Mouse (Mus musculus): ENCODE data around the gene Raf1. TPM values are rescaled to one million over a fixed set of nuclear protein-coding genes. Genes with fewer than 3 reads are reported as not detected.
"Not testable (repeated sequence)": the region's sequence is repeated elsewhere in the genome, so short reads cannot be mapped to it uniquely, and the experiment has no call there.

Raf1 gene
- total RNA-seq, 1 experiment from 2014 or later, result 70.8 TPM

DNA sequence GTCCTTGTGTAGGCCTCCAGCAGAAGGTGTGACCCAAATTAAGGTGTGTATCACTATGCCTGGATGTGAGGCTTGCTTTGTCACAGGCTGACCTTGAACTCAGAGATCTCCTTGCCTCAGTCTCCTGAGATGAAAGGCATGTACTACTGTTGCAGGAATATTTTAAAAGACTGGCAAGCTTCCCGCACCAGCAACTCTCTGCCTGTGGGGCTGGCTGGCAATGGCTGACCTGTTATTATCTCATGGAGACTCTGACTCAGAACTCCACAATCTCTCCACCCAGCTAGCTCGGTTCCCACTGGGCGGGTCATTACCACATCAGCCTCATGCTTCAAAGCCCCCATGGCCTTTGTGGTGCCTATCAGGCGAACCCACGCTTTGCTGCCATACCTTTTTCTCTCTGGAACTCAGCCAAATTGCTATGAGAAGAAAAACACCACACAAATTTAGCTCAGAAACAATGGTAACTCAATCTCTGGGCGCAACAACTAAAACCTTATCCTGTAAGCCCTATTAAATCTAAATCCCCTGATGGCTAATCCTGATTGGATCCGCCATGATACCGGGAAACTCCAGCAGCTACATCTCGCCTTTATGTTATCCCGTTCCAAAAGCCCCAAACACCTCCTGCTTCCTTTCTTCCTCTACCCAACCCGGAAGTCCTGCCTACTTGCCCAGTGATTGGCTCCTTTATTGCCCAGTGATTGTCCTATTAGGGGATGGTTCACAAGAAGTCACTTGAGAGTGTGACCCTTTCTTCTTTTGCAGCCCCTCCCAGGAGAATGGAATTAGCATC lies 8.6 kb upstream of the Raf1 start:
- ATAC-seq (replicated peaks; ENCODE audit: low read depth, poor library complexity, severe bottlenecking), result peak; percentile 62; the same call in 1 of the 2 replicates

DNA sequence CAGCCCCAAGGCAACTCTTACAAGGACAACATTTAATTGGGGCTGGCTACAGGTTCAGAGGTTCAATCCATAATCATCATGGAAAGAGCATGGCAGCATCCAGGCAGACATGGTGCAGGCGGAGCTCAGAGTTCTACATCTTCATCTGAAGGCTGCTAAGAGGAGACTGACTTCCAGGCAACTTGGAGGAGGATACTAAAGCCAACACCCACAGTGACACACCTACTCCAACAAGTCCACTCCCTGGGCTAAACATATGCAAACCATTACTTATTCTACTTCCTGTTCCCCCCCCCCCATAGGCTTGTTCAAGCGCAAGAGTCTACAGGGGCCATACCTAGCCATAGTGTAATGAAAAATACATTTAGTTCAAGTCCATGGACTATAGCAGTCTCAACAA lies 7.8 kb upstream of the Raf1 start:
- no peak for ATAC-seq (replicated peaks; ENCODE audit: low read depth, poor library complexity, severe bottlenecking)

DNA sequence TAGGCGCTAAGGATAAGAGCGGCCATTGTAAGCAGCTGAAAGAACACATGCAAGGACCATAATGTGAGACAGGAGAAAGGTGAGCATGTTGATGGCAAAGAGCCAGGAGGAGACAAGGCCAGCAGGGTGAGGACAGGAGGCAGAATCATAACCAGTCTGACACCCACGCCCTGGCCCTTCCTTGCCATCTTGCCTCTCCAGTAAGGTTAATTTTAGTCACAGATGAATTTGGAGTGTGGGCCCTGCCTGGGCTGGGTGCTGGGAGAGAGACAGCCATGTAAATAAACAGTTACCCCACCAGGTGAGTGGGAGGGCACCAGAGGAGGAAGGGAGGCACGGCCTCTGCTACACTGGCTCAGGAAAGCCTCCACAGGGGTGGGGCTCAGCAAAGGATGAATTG lies 4.6 kb upstream of the Raf1 start:
- ATAC-seq (replicated peaks; ENCODE audit: low read depth, poor library complexity, severe bottlenecking), result no peak

DNA sequence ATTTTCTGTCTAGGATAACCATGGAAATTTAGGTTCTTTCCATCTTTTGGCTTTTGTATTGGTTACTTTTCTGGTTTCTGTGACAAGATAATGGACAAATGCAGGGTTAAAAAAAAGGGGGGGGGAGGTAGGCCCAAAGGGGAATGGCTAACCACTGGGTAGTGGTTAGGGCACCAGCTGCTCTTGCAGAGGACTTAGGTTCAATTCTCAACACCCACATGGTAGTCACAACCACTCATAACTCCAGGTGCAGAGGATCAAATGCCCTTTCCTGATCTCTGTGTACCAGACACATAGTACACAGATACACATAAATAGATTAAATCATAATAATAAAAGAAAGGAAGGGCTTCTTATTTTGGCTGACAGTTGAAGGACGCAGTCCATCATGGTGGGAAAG lies 1.6 kb upstream of the Raf1 start:
- ATAC-seq (replicated peaks; ENCODE audit: low read depth, poor library complexity, severe bottlenecking), result no peak

DNA sequence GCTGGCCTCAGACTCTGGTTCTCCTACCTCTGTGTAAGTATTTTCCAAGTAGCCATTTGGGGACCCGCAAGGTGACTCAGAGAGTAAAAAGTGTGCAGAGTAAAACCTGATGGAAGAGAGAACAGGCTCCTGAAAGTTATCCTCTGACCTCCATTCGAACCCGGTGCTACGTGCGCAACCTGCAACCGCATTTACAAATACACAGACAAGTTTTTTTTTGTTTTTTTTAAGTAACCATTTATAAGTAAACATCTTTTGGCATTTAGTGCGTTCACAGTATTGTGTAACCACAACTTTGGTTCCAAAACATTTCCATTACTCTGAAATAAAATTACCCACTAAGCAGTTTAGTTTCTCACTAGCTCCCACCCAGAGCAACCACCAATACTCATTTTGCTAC lies 1.0 kb upstream of the Raf1 start:
- ATAC-seq (replicated peaks; ENCODE audit: low read depth, poor library complexity, severe bottlenecking), result no peak

DNA sequence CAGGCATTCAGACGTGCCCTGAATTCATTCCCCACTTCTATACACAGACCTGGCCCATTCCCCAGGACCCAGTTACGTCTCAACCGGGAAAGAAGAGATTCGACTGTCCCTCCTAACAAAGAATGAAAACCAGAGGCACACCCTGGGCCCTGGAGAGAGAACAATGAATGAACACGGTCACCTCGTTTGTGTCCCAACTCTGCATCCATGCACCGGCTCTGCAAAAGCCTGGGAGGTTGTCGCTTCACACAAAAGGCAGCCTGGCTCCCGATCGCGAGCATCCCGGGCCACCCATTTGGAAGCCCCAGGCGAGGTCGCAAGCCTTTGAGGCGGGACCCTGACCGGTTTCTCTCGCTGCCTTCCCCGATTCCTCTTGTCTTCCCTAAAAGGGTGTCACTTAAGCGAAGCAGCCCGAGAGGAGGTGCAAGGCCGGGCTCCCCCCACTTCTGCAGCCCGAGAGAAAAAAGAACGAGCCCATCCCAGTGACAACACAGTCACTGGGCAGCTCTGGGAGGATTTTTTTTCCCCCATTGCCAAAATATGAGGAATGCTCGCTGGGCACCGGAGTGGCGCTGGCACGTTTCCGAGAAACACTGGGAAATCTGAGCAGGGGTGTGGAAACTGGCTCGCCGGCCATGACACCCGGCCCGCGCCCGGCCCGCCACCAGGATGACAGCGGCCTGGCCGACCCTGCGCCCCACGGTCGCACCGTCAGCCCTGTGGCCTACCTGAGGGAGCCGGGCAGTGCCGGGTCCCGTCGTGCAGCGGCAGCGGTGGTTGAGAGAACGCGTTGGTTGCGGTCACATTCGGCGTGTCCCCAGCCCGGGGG lies 713 bp downstream of the Raf1 start:
- peak; percentile 30 for ATAC-seq (replicated peaks; ENCODE audit: low read depth, poor library complexity, severe bottlenecking)

DNA sequence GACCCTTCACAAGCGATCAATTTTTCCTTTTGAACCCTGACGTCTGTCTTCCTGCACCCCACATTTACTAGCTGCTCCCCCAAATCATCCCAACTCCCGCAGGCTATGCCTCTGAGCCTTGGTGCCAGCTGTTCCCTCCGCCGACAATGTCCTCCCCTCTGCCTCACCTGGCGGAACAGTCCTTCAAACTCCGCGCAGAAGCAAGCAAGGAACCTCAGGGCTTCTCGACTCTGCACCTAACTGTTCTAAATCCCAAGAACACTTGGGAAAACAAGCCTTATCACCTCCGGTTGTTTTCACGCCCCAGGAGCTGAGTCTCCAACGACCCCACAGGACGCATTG lies 1.3 kb downstream of the Raf1 start:
- ATAC-seq (replicated peaks; ENCODE audit: low read depth, poor library complexity, severe bottlenecking), result no peak

DNA sequence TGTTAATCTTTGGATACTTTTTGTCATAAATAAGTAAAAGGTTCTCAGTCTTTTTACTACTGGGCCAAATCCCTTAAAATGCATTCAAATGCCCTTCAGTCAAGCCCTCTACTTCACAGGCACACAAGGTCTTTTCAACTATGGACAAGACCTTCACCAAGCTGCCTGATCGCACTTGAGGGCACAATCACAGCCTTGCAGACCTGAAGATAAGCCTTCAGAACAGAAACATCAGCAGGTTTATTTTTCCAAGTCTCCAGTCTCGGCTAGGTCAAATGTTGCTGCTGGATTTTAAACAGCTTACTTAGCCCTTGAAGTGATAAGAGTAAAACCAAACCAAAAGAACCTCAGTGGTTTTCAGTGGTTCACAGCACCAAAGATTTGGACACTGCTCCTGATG lies 2.1 kb downstream of the Raf1 start:
- no peak for ATAC-seq (replicated peaks; ENCODE audit: low read depth, poor library complexity, severe bottlenecking)

DNA sequence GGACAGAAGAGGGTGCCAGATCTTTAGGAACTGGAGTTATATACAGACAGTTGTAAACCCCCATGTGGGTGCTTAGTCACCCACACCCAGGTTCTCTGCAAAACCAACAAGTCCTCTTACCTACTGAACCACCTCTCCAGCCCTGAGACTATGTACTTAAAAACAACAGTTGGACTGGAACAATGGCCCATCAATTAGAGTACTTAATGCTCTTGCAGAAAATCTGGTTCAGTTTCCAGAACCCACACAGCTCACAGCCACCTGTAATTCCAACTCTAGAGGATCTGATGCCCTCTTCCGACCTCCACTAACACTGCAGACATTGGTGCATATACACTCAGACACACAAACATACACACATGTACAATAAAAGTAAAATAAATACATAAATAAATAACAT lies 3.7 kb downstream of the Raf1 start:
- no peak for ATAC-seq (replicated peaks; ENCODE audit: low read depth, poor library complexity, severe bottlenecking)

DNA sequence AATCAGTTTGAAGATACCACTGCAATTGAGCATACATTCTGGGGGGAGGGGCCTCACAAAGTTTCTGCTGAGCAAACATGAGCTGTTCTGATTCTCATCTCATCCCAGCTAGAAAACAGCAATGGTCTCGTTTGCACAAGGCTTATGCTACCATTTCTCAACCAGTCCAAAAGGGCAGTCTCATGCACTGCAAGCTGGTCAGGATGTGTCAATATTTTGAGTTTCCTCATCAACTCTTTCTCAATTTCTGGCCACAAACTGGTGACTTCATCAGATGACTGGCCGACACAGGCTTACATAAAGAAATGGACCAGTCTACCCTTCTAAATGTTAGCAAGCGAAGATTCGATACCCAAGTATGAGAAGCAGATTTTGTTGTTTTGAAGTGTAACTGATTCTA lies 9.8 kb downstream of the Raf1 start:
- peak; percentile 78 for ATAC-seq (replicated peaks; ENCODE audit: low read depth, poor library complexity, severe bottlenecking)

DNA sequence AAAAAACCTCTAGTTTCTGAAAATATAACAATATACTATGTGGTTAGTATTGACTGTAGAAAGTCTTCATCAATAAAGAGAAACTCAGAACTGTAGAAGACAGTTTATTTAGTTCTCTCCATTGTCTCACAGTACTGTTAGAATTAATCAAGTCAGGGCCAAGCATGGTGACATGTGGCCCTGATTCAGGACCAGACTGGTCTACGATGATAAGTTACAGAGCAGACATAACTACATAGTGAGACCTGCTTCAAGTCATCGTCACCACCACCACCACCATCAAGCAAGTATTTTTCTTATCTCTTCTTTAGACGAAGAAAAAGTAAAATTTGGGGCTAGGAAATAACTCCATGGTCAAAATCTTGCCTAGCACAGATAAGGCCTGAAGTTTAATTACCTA lies 12.2 kb downstream of the Raf1 start:
- ATAC-seq (replicated peaks; ENCODE audit: low read depth, poor library complexity, severe bottlenecking), result no peak

DNA sequence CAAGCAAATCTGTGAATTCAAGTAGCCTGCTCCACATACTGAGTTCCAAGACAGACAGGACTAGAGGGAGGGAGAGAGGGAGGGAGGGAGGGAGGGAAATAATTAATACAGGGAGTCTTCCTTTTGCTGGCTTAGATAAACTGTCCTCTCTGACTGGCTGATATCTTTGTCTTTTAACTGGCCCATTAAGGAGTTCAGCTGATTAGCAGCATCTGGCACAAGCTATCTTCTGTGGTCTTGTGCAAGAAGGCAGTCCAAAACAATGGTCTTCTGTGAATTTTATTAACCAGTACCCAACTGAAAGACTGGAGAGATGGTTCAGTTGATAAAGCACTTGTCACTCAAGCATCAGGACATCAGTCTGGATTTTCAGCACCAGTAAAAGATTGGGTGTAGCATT lies 17.6 kb downstream of the Raf1 start:
- 0 out of 2 replicates have a peak, but pooled peaks have one; percentile 44 for ATAC-seq (replicated peaks; ENCODE audit: low read depth, poor library complexity, severe bottlenecking)

DNA sequence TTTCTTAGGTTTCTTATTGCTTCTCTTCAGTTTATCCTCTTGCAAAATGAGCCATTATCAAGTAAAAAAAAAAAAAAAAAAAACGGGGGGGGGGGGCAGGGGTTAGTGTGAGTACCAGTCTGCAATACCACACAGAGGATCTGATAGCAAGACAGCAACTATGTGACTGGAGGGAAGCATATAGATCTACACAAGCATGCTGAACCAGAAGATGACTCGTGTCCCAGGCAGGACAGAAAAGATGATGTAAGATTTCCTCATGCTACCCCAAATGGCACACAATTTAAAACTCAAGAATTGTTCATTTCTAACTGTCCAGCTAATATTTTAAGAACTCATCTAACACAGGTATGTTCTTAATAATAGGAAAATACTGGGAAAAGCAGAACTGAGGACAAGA lies 22.5 kb downstream of the Raf1 start:
- no peak for ATAC-seq (replicated peaks; ENCODE audit: low read depth, poor library complexity, severe bottlenecking)

DNA sequence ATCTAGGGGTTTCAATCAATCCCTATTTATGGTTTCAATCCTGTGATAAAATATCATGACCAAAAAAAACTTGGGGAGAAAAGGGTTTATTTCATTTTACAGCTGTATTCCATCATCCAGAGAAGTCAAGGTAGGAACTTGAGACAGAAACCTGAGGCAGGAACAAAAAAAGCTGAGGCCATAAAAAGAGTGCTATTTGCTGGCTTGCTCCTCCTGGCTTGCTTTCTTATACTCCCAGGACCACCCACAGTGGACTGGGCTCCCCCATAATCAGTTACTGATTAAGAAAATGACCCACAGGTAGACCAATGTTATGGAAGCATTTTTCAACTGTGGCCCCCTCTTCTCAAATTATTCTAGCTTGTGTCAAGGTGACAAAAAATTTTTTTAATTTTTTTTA lies 24.7 kb downstream of the Raf1 start:
- no peak for ATAC-seq (replicated peaks; ENCODE audit: low read depth, poor library complexity, severe bottlenecking)

DNA sequence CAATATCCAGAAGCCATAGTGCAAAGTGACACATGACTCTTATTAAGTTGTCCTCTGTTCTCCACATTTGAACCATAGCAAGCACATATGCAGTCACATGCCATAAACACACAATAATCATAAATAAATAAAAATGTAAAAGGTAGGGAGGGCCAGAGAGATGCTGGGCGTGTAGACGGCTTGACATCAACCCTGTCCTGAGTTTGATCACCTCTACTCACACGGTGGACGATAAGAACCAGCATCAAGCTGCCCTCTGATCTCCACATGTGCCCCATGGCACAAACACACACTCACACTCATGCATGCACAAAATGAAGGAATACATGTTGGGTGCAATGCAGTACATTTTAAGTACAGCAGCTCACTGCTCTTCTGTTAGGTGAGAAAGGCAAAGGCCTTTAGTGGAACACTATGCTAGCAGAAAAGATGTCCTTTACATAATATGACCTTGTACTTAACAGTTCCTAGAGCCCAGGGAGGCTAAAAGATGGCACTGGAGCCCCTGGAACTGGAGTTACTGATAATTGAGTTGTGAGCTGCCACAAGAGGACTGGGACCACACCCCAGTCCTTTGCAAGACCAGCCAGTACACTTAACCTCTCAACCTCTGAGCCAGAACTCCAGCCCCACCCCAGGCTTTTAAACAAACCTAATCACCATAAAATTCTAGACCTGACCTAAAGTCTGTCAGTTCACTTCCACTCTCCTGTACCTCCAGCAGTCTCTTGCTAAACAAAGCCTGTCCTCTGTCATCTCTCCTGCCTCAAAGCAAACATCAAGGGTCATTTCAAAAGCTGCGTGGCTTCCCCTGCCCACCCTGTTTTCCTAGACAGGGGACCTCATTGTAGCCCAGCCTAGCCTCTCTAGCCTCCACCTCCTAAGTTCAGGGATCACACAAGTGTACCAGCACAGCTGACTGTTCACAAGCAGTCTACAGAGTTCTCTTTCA lies 25.7 kb downstream of the Raf1 start:
- ATAC-seq (replicated peaks; ENCODE audit: low read depth, poor library complexity, severe bottlenecking), result peak; percentile 87

DNA sequence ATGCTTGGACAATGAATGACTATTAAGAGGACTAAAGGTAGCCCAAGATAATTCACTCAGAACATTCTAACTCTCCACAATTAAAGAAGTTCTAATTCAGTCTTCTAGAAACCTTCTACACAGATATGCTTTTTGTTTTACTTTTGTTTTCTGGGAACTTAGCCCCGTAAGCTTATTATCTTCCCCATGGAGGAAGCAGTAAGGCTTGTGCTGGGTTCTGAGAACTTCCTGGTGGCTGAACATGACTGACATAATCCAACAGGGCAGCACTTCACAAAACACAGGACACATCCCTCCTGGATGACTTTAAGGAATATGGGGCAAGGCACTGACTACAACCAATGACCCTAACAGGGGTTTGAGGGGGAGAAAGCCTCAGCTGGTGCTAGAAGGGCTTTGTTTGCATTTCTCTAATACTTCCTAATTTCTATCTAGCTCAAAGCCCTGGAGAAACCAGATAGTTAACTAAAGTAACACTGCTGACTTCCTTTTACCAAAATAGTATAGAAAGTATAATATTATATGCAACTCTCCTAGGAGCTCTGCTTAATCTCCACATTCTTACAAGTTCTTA lies 26.6 kb downstream of the Raf1 start:
- ATAC-seq (replicated peaks; ENCODE audit: low read depth, poor library complexity, severe bottlenecking), result peak; percentile 54

DNA sequence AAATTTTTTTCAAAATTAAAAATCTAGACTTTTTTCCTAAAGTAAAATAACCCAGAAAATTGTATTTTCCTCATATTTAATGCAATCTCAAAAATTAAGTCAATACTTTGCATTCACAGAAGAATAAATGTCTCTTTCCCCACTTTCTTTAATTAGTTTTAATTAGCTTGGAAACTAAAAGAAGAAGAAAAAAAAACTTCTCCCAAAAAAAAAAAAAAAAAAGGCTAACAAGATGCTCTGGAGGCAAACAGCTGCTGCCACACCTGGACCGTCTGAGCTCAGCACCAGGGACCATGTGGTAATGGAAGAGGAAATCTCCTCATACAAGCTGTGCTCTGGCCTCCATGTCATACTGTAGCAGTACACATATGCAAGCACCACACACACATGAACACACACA lies 33.1 kb downstream of the Raf1 start:
- ATAC-seq (replicated peaks; ENCODE audit: low read depth, poor library complexity, severe bottlenecking), result no peak

DNA sequence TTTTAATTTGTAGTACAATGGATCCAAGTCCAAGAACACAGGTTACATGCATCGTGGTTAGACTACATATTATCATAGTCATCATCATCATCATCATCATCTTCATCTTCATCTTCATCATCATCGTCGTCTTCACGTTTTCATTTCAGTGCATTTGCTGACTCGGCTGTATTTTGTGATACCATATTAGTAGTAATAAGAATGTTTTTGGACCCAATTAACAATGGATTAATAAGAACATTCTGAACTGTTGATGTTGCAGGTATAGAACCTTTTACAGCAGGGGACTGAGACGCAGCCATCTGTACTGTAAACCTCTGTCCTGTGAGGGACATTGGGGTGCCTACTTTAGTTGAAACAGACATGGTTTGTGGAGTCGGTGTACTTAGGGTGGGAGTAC lies 38.2 kb downstream of the Raf1 start:
- ATAC-seq (replicated peaks; ENCODE audit: low read depth, poor library complexity, severe bottlenecking), result not testable (repeated sequence)

DNA sequence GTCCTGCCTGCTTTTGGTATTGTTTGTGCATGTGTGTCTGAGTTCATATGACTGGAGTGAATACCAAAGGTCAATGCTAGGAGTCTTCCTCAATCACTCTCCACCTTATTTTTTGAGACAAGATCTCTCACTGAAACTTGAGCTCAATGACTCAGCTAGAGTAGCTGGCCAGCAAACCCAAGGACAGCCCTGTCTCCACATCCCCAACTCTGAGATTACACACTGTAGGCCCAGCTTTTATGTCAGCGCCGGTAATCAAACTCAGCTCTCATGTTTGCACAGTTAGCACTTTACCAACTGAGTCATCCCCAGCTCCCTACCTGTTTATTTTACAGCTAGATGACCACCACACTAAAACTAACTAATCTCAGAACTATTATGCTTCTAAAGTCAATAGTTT lies 42.4 kb downstream of the Raf1 start:
- ATAC-seq (replicated peaks; ENCODE audit: low read depth, poor library complexity, severe bottlenecking), result no peak

Measured in common myeloid progenitor, adult 5-6 weeks (primary cell).